Mouse (Mus musculus): ENCODE results near the gene Gm28038. TPM values are rescaled to one million over a fixed set of nuclear protein-coding genes. Genes with fewer than 3 reads are reported as not detected.

Gm28038 gene
- polyA plus RNA-seq, 1 experiment from 2014 or later = not detected

DNA sequence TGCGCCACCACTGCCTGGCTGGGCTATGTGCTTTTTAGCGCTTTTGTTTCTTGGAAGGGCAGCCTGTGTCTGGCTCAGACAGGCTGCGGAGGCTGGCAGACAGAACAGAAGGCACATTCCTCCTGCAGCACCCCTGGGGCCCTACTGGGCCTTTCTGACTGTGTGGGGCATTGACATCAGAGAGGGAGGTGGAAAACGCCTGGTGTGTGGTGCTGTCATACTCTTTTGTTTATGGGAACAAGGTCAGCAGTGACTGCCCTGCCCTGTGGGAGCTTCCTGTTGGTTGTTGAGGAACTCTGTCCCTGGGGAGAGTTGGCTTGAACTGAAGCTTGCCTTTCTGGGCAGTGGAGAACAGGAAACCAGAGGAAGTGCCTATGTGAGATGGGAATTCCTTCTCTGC lies 38.3 kb upstream of the Gm28038 start:
- Histone ChIP-seq H3K27me3 (replicated peaks; ENCODE audit: control insufficient read depth, insufficient read depth, low read length) (no peaks in the 10 kb centered on the region), H3K4me3 (ENCODE audit: low read depth, low read length) (no peak overlapping the region), H3K27ac (replicated peaks; ENCODE audit: low read depth, low read length) (no peak overlapping the region), H3K4me1 (ENCODE audit: control insufficient read depth, insufficient read depth, low read length) (peaks cover 10% of the 10 kb centered on the region), H3K9me3 (ENCODE audit: control insufficient read depth, low read length) (no peaks in the 10 kb centered on the region), H3K9ac (ENCODE audit: low read depth, low read length) (no peak overlapping the region), H3K4me2 (ENCODE audit: low read depth, low read length) (no peak overlapping the region), H3K36me3 (ENCODE audit: control insufficient read depth, insufficient read depth, low read length) (peaks cover 55% of the 10 kb centered on the region)
- DNase-seq (ENCODE audit: low spot score) (peak; percentile 80), ATAC-seq (ENCODE audit: low read depth) (no peak)
- WGBS = 43% methylated on average over 4 of the region's 4 CpGs

DNA sequence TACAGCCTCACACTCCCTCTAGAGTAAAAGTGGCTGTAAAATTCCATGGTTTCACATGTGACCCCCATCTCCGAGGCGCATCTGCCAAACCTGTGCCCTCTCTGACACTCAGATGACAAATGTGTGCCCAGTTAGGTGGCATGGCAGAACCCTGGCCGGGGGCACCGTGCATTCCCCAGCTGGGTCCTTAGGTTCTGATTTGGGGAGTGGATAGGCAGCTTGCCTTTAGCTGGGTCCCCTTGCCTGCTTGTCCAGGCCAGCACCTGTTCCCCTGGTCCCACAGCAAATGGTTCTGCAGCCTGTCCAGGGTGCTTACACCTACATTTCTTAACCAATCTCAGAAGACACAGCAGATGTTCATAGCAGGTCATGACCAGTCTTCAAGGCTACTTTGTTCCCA lies 37.5 kb upstream of the Gm28038 start:
- WGBS = 94% methylated on average over 4 of the region's 4 CpGs
- Histone ChIP-seq H3K4me2 (ENCODE audit: low read depth, low read length) (no peak overlapping the region), H3K9ac (ENCODE audit: low read depth, low read length) (no peak overlapping the region), H3K36me3 (ENCODE audit: control insufficient read depth, insufficient read depth, low read length) (peaks cover 62% of the 10 kb centered on the region), H3K4me3 (ENCODE audit: low read depth, low read length) (no peak overlapping the region), H3K4me1 (ENCODE audit: control insufficient read depth, insufficient read depth, low read length) (peaks cover 10% of the 10 kb centered on the region), H3K27ac (replicated peaks; ENCODE audit: low read depth, low read length) (no peak overlapping the region), H3K27me3 (replicated peaks; ENCODE audit: control insufficient read depth, insufficient read depth, low read length) (no peaks in the 10 kb centered on the region), H3K9me3 (ENCODE audit: control insufficient read depth, low read length) (no peaks in the 10 kb centered on the region)
- ATAC-seq (ENCODE audit: low read depth) = no peak
- DNase-seq (ENCODE audit: low spot score) = no peak

DNA sequence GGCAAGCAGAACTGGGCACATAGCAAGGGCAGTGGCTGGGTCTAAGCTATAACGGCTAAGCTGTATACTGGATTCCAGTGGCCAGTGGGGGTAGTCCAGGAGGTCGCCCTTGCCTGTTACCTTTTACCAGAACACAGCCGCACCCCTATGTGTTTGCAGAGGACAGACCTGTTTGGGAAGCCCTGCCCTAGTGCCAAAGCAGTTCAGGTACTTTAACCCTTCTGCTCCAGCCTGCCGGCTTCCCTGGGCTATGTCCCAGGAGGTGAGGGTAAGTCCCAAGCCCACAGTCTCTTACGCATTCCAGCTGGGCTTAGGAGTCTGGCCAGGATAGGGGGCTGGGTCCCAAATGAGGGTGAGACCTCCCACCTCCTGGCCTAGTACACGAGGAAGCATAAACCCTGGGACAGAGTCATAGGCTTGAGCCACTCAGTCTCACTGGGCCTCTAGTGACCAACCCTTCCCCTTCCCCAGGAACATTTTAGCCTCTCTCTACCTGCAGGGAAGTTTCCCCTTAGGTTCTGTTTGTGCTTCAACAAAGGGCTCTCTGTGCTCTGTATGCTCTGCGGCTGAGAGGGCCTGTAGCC lies 36.2 kb upstream of the Gm28038 start:
- H3K27ac ChIP-seq (replicated peaks; ENCODE audit: low read depth, low read length) = no peak overlapping the region
- H3K9ac ChIP-seq (ENCODE audit: low read depth, low read length) = 0 out of 2 replicates have a peak overlapping the region, but pooled peaks have one; percentile 20
- no peaks in the 10 kb centered on the region for H3K4me1 ChIP-seq (ENCODE audit: control insufficient read depth, insufficient read depth, low read length)
- H3K9me3 ChIP-seq (ENCODE audit: control insufficient read depth, low read length) = no peaks in the 10 kb centered on the region
- no peak overlapping the region for H3K4me2 ChIP-seq (ENCODE audit: low read depth, low read length)
- H3K27me3 ChIP-seq (replicated peaks; ENCODE audit: control insufficient read depth, insufficient read depth, low read length) = no peaks in the 10 kb centered on the region
- WGBS = 50% methylated on average over 7 of the region's 7 CpGs
- no peak overlapping the region for H3K4me3 ChIP-seq (ENCODE audit: low read depth, low read length)
- peaks cover 73% of the 10 kb centered on the region for H3K36me3 ChIP-seq (ENCODE audit: control insufficient read depth, insufficient read depth, low read length)
- DNase-seq (ENCODE audit: low spot score) (no peak), ATAC-seq (ENCODE audit: low read depth) (no peak)

DNA sequence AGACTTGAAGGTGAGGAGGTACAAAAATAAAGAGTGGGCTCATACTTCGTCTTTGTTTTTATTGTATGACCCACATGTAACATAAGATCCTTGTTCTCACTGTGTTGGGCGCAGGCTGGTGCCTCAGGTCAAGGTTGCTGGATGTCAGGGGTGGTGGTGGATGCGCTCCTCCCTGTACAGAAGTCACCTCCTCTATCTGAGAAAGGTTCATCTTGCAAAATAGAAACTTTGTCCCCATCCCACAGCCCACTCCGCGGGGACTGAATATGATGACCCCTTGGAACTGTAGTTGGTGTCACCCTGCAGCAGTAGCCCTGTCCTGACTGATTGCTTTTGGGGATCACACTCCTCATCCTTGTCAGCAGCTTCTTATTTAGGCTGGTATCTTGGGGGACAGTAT lies 33.8 kb upstream of the Gm28038 start:
- Histone ChIP-seq H3K4me1 (ENCODE audit: control insufficient read depth, insufficient read depth, low read length) (no peaks in the 10 kb centered on the region), H3K27me3 (replicated peaks; ENCODE audit: control insufficient read depth, insufficient read depth, low read length) (no peaks in the 10 kb centered on the region), H3K27ac (replicated peaks; ENCODE audit: low read depth, low read length) (no peak overlapping the region), H3K9ac (ENCODE audit: low read depth, low read length) (no peak overlapping the region), H3K9me3 (ENCODE audit: control insufficient read depth, low read length) (no peaks in the 10 kb centered on the region), H3K4me3 (ENCODE audit: low read depth, low read length) (no peak overlapping the region), H3K36me3 (ENCODE audit: control insufficient read depth, insufficient read depth, low read length) (peaks cover 55% of the 10 kb centered on the region), H3K4me2 (ENCODE audit: low read depth, low read length) (no peak overlapping the region)
- DNase-seq (ENCODE audit: low spot score) (no peak), ATAC-seq (ENCODE audit: low read depth) (no peak)
- WGBS = 91% methylated on average over 5 of the region's 5 CpGs

- no peak for DNase-seq (ENCODE audit: low spot score)
- no peak overlapping the region for H3K27ac ChIP-seq (replicated peaks; ENCODE audit: low read depth, low read length)
- 54% methylated on average over 4 of the region's 4 CpGs for WGBS
- no peak for ATAC-seq (ENCODE audit: low read depth)
- H3K9ac ChIP-seq (ENCODE audit: low read depth, low read length) = no peak overlapping the region
- no peaks in the 10 kb centered on the region for H3K9me3 ChIP-seq (ENCODE audit: control insufficient read depth, low read length)
- H3K4me3 ChIP-seq (ENCODE audit: low read depth, low read length) = no peak overlapping the region
- no peak overlapping the region for H3K4me2 ChIP-seq (ENCODE audit: low read depth, low read length)
- H3K36me3 ChIP-seq (ENCODE audit: control insufficient read depth, insufficient read depth, low read length) = peaks cover 48% of the 10 kb centered on the region
- H3K27me3 ChIP-seq (replicated peaks; ENCODE audit: control insufficient read depth, insufficient read depth, low read length) = no peaks in the 10 kb centered on the region
- no peaks in the 10 kb centered on the region for H3K4me1 ChIP-seq (ENCODE audit: control insufficient read depth, insufficient read depth, low read length)
Observed at GRCm38 (mm10) chr2:30247681-30248080, 33.2 kb upstream of the Gm28038 start.

GRCm38 (mm10) chr2:30249182-30249581 lies 31.7 kb upstream of the Gm28038 start:
- no peak overlapping the region for H3K4me2 ChIP-seq (ENCODE audit: low read depth, low read length)
- H3K4me1 ChIP-seq (ENCODE audit: control insufficient read depth, insufficient read depth, low read length) = no peaks in the 10 kb centered on the region
- no peak overlapping the region for H3K27ac ChIP-seq (replicated peaks; ENCODE audit: low read depth, low read length)
- H3K4me3 ChIP-seq (ENCODE audit: low read depth, low read length) = no peak overlapping the region
- no peak overlapping the region for H3K9ac ChIP-seq (ENCODE audit: low read depth, low read length)
- ATAC-seq (ENCODE audit: low read depth) = no peak
- DNase-seq (ENCODE audit: low spot score) = no peak
- peaks cover 44% of the 10 kb centered on the region for H3K36me3 ChIP-seq (ENCODE audit: control insufficient read depth, insufficient read depth, low read length)
- 91% methylated on average over 3 of the region's 3 CpGs for WGBS
- H3K27me3 ChIP-seq (replicated peaks; ENCODE audit: control insufficient read depth, insufficient read depth, low read length) = no peaks in the 10 kb centered on the region
- H3K9me3 ChIP-seq (ENCODE audit: control insufficient read depth, low read length) = no peaks in the 10 kb centered on the region

GRCm38 (mm10) chr2:30250166-30251128 lies 30.4 kb upstream of the Gm28038 start:
- Histone ChIP-seq H3K27ac (replicated peaks; ENCODE audit: low read depth, low read length) (no peak overlapping the region), H3K27me3 (replicated peaks; ENCODE audit: control insufficient read depth, insufficient read depth, low read length) (no peaks in the 10 kb centered on the region), H3K9ac (ENCODE audit: low read depth, low read length) (no peak overlapping the region), H3K4me1 (ENCODE audit: control insufficient read depth, insufficient read depth, low read length) (no peaks in the 10 kb centered on the region), H3K36me3 (ENCODE audit: control insufficient read depth, insufficient read depth, low read length) (peaks cover 47% of the 10 kb centered on the region), H3K4me3 (ENCODE audit: low read depth, low read length) (no peak overlapping the region), H3K4me2 (ENCODE audit: low read depth, low read length) (no peak overlapping the region), H3K9me3 (ENCODE audit: control insufficient read depth, low read length) (no peaks in the 10 kb centered on the region)
- 90% methylated on average over 10 of the region's 10 CpGs for WGBS
- ATAC-seq (ENCODE audit: low read depth) (no peak), DNase-seq (ENCODE audit: low spot score) (no peak)

DNA sequence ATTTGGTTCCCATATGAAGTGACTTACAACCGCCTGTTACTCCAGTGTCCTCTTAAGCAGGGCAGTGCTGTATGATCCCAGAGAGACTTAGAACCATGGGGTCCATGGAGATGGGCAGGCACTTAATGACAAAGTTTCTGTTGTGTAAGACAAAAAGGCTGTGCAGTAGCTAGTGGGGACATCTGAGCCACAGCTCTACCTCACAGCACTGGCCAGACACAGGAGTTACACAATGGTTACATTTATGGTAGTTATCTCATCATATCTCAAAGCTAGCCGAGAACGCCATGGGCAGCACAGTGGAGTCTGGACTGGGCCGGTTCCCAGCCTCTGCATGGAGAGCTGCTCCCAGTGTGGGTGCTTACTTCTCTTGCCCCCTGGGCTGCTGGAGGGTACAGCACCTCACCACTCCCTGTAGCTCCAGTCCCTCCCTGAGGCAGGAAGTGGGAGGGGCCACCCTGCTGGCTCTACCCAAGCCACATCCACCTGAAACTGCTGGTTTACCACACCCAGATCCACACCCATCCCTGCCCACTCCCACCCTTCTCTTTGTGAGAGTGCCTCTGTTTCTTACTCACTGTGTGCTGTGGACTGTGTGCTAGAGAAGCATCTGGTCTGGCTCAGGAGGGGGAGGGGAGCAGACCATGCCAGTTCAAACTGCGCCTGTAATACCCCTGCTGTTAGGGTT lies 29.3 kb upstream of the Gm28038 start:
- DNase-seq (ENCODE audit: low spot score) = peak; percentile 21
- Histone ChIP-seq H3K4me1 (ENCODE audit: control insufficient read depth, insufficient read depth, low read length) (no peaks in the 10 kb centered on the region), H3K9ac (ENCODE audit: low read depth, low read length) (no peak overlapping the region), H3K27ac (replicated peaks; ENCODE audit: low read depth, low read length) (peak overlapping the region; percentile 44; the same call in 1 of the 2 replicates), H3K36me3 (ENCODE audit: control insufficient read depth, insufficient read depth, low read length) (peaks cover 54% of the 10 kb centered on the region), H3K4me2 (ENCODE audit: low read depth, low read length) (no peak overlapping the region), H3K27me3 (replicated peaks; ENCODE audit: control insufficient read depth, insufficient read depth, low read length) (no peaks in the 10 kb centered on the region), H3K4me3 (ENCODE audit: low read depth, low read length) (no peak overlapping the region), H3K9me3 (ENCODE audit: control insufficient read depth, low read length) (no peaks in the 10 kb centered on the region)
- peak; percentile 44; the same call in 1 of the 2 replicates for ATAC-seq (ENCODE audit: low read depth)
- WGBS = 79% methylated on average over 5 of the region's 5 CpGs

All from embryonic facial prominence, embryonic 14.5 days (tissue).